Mouse (Mus musculus) forebrain, postnatal 0 days (tissue): Measurements from ENCODE around the gene B3galt5. TPM values are rescaled to one million over a fixed set of nuclear protein-coding genes. Genes with fewer than 3 reads are reported as not detected.

Source experiments
- ATAC-seq: fragments of 200-750 bp; cut with Nextera tagmentation; 2 replicates; pipeline ENCODE4 v1.8.0; 2017; ENCODE audit warnings: mild to moderate bottlenecking, moderate library complexity
- DNase-seq: peaks from one replicate; pipeline ENCODE4 v3.0.0-alpha.2; 2015
- H3K27ac ChIP-seq: fragments of 300-500 bp; sonication (generic); 2 replicates; pipeline ENCODE4 v1.5.1; 2014; ENCODE audit warnings: low read depth, mild to moderate bottlenecking, antibody characterized with exemption, low read length, moderate library complexity, mixed read lengths
- H3K27me3 ChIP-seq: fragments of 300-500 bp; sonication (generic); 2 replicates; pipeline ENCODE4 v1.6.1; 2014; ENCODE audit warnings: mild to moderate bottlenecking, low read length, mixed read lengths; ENCODE audit not compliant: insufficient read depth
- H3K36me3 ChIP-seq: fragments of 300-500 bp; sonication (generic); 2 replicates; pipeline ENCODE4 v1.6.1; 2014; ENCODE audit warnings: mild to moderate bottlenecking, moderate library complexity; ENCODE audit not compliant: insufficient read depth
- H3K4me1 ChIP-seq: fragments of 300-500 bp; sonication (generic); 2 replicates; pipeline ENCODE4 v1.6.1; 2014; ENCODE audit warnings: antibody characterized with exemption; ENCODE audit not compliant: insufficient read depth
- H3K4me2 ChIP-seq: fragments of 300-500 bp; sonication (generic); 2 replicates; pipeline ENCODE4 v1.6.1; 2014; ENCODE audit warnings: low read depth, mild to moderate bottlenecking, moderate library complexity
- H3K4me3 ChIP-seq: fragments of 300-500 bp; sonication (generic); 2 replicates; pipeline ENCODE4 v1.5.1; 2014; ENCODE audit warnings: low read depth, low read length, mixed read lengths
- H3K9ac ChIP-seq: fragments of 300-500 bp; sonication (generic); 2 replicates; pipeline ENCODE4 v1.6.1; 2014; ENCODE audit warnings: mild to moderate bottlenecking
- H3K9me3 ChIP-seq: fragments of 300-500 bp; sonication (generic); 2 replicates; pipeline ENCODE4 v1.6.1; 2016; ENCODE audit warnings: low read length
- CTCF ChIP-seq: sonication (generic); IDR thresholded peaks from 2 replicates; pipeline ENCODE4 v1.5.1; 2016; ENCODE audit warnings: antibody characterized with exemption, control low read depth, low read depth
- WGBS: fragments of 180-500 bp; shearing (Covaris S2); extraction: QIAGEN DNeasy Blood & Tissue Kit; methylation state at CpG from one replicate; pipeline ENCODE4 v1.1.7; 2014; 5-methylcytosine and 5-hydroxymethylcytosine counted together
- polyA plus RNA-seq: library from polyadenylated mRNA; unstranded; fragments of >200 nt; fragmentation: Nextera tagmentation; extraction: Ambion mirVana; gene quantifications from 2 replicates; pipeline ENCODE4 v1.2.1, GENCODE M21; 2015
- total RNA-seq: library from RNA; depleted of rRNA; stranded (reverse); fragments of >200 nt; gene quantifications from 2 replicates; pipeline ENCODE4 v1.2.3, GENCODE M21; 2014

B3galt5 gene
- total and polyA plus RNA-seq, 2 experiments from 2014 or later: 3.6 to 5.5 TPM

DNA sequence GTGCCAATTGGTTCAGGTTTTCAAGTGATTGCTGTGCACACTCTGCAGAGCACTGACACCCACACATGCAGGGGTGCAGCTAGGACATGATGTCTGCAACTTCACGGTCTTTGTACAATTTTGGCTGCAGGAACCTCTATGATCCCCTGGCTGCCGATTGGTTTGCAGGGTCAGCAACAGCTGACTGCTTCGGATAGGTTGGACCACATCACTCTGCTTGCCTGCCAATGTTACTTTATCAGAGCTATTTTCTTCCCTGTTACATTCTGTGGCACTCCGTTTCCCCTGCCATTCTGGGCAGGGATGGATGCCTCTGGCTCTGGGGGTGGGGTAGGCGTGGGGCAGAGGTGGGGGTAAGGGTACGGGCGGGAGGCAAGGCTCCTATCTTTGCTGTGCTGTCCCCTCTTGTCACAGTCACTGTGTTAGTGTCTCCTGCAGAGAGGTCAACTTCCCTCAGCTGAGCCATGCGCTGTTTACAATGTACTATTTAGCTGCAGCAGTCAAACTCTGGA is 6.5 kb upstream of the B3galt5 start:
- H3K9ac ChIP-seq: no peak overlapping the region
- no peak for DNase-seq
- H3K4me3 ChIP-seq: no peak overlapping the region
- no peaks in the 10 kb centered on the region for H3K9me3 ChIP-seq
- H3K4me1 ChIP-seq: no peaks in the 10 kb centered on the region
- no peak overlapping the region for H3K27ac ChIP-seq
- no peaks in the 10 kb centered on the region for H3K36me3 ChIP-seq
- 45% methylated on average over 8 of the region's 8 CpGs for WGBS
- H3K27me3 ChIP-seq: no peaks in the 10 kb centered on the region
- peak; percentile 56 for ATAC-seq
- no peak overlapping the region for H3K4me2 ChIP-seq
- TF ChIP-seq CTCF: no peak

DNA sequence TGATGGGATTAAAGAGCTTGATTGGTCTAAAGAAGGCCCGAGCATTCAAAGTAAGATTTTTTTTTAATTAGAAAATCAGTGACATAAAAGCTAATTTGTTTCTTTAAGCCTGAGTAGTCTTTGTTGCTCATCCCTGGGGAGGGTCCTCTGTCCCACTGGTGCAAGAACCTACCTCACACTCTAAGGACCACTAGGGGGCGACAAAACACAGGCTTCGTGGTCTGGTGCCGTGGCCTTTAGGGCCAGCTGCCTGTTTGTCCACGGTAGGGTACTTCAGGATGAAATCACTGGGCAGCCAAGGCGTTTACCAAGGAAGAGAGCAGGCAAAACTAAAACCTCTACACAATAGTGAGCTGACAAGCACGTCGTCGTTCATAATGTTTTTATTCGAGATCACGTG is 5.2 kb upstream of the B3galt5 start:
- Histone ChIP-seq H3K4me3 (no peak overlapping the region), H3K27me3 (no peaks in the 10 kb centered on the region), H3K36me3 (no peaks in the 10 kb centered on the region), H3K4me1 (0 out of 2 replicates have a peak, but pooled peaks cover 4% of the 10 kb centered on the region), H3K4me2 (no peak overlapping the region), H3K9me3 (no peaks in the 10 kb centered on the region), H3K9ac (no peak overlapping the region), H3K27ac (no peak overlapping the region)
- WGBS: 25% methylated on average over 11 of the region's 11 CpGs
- ATAC-seq (peak; percentile 55; the same call in 1 of the 2 replicates), DNase-seq (peak; percentile 81)
- peak; percentile 91 for TF ChIP-seq CTCF

DNA sequence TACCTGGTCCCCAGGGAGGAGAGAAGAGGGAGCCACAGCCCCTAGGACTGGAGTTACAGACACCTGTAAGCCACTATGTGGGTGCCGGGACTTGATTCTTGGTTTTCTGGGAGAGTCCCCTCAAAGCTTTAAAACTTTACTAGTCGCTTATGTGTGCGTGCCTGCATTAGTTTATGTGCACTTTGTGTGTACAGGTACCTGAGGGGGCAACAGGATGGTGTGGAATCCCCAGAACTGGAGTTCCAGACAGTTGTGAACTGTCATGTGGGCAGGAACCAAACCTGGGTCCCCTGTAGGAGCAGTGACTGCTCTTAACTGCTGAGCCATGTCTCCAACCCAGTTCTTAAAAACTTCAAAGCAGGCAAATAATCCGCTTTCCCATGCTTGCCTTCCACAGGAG is 4.3 kb upstream of the B3galt5 start:
- WGBS: 94% methylated on average over 4 of the region's 4 CpGs
- Histone ChIP-seq H3K9me3 (no peaks in the 10 kb centered on the region), H3K4me2 (no peak overlapping the region), H3K4me1 (peaks cover 4% of the 10 kb centered on the region; the same call in 1 of the 2 replicates), H3K36me3 (no peaks in the 10 kb centered on the region), H3K27ac (no peak overlapping the region), H3K27me3 (no peaks in the 10 kb centered on the region), H3K4me3 (no peak overlapping the region), H3K9ac (no peak overlapping the region)
- TF ChIP-seq CTCF: no peak
- ATAC-seq: no peak
- DNase-seq: no peak

DNA sequence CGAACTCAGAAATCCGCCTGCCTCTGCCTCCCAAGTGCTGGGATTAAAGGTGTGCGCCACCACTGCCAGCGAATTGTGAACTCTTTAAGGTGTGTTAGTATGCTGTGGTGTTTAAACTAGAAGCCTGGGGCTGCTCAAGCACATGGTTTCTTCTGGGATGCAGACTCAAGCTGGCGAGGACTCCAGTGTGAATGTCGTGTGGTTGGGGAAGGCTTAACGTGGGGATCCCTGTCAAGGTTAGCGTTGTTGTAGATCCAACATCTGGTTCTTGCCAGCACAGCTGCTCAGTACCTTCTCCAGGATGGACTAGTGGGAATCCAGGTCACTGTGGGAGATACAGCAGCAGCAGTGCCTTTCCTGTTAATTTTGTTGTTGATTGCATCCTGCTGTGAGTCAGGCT is 3.6 kb upstream of the B3galt5 start:
- Histone ChIP-seq H3K36me3 (no peaks in the 10 kb centered on the region), H3K27me3 (no peaks in the 10 kb centered on the region), H3K4me1 (peaks cover 4% of the 10 kb centered on the region; the same call in 1 of the 2 replicates), H3K9me3 (no peaks in the 10 kb centered on the region), H3K9ac (no peak overlapping the region), H3K4me2 (no peak overlapping the region), H3K27ac (no peak overlapping the region), H3K4me3 (no peak overlapping the region)
- WGBS: 91% methylated on average over 8 of the region's 8 CpGs
- no peak for ATAC-seq
- DNase-seq: no peak
- no peak for TF ChIP-seq CTCF

DNA sequence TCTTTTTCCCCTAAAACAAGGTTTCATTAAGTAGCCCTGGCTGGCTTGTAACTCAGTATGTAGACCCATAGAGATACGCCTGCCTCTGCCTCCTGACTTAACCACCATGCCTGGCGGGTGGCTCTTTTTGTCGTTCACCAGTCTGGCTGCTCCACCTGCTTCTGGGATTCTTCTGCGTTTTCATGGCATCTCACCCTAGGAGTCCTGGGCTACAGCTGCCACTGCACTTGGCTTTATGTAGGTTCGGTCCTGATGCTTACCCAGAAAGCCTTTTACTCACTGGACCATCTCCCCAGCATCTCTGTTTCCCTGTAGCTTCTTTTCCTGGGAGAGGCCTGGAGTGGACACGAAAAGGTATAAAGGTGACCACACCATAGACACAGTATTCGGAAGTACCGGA is 1.6 kb upstream of the B3galt5 start:
- H3K9ac ChIP-seq: no peak overlapping the region
- DNase-seq: no peak
- TF ChIP-seq CTCF: no peak
- H3K27ac ChIP-seq: no peak overlapping the region
- ATAC-seq: no peak
- H3K9me3 ChIP-seq: no peaks in the 10 kb centered on the region
- H3K4me1 ChIP-seq: peaks cover 4% of the 10 kb centered on the region; the same call in 1 of the 2 replicates
- 90% methylated on average over 8 of the region's 8 CpGs for WGBS
- no peaks in the 10 kb centered on the region for H3K27me3 ChIP-seq
- H3K36me3 ChIP-seq: no peaks in the 10 kb centered on the region
- no peak overlapping the region for H3K4me3 ChIP-seq
- H3K4me2 ChIP-seq: no peak overlapping the region

DNA sequence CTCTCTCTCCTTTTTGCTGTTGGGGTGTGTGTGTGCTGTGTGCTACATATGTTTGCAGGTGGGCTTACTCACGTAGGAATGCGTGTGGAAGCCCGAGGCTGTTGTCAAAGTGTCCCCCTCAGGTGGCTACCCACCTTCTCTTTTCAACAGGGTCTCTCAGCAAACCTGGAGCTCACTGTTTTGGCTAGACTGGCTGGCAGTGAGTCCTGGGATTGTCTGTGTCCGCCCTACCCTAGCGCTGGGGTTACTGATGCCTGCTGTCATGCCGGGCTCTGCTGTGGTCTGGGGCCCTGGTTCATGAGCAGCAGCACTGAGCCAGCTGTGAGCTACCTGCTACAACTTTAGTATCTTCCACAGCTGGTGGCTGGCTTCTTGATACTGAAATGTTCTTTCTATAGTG is 8.9 kb downstream of the B3galt5 start:
- TF ChIP-seq CTCF: no peak
- WGBS: 78% methylated on average over 6 of the region's 6 CpGs
- H3K4me3 ChIP-seq: no peak overlapping the region
- no peaks in the 10 kb centered on the region for H3K27me3 ChIP-seq
- no peak overlapping the region for H3K9ac ChIP-seq
- no peaks in the 10 kb centered on the region for H3K4me1 ChIP-seq
- H3K9me3 ChIP-seq: no peaks in the 10 kb centered on the region
- no peak for DNase-seq
- no peak for ATAC-seq
- no peak overlapping the region for H3K4me2 ChIP-seq
- no peaks in the 10 kb centered on the region for H3K36me3 ChIP-seq
- H3K27ac ChIP-seq: no peak overlapping the region

DNA sequence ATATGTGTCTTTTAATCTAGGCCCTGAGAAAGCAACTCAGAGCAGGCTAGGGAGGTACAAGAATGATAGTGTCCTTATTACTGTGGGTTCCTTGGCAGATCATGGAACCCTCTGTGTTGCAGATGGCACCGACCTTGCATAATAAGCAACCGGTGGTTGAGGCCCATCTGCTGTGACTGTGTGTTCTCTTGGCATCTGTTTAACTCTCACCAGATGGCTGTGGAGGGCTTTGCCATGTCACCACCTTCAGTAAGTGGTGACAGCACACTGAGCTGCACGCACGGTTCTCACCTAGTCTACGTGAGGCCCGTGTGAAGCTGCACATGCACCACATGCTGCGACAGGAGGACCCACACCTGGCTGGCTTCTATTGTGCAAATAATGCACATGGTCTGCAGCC is 14.0 kb downstream of the B3galt5 start:
- peak; percentile 93 for ATAC-seq
- TF ChIP-seq CTCF: no peak
- no peaks in the 10 kb centered on the region for H3K27me3 ChIP-seq
- no peak overlapping the region for H3K27ac ChIP-seq
- no peaks in the 10 kb centered on the region for H3K9me3 ChIP-seq
- H3K4me2 ChIP-seq: no peak overlapping the region
- H3K36me3 ChIP-seq: no peaks in the 10 kb centered on the region
- WGBS: 55% methylated on average over 7 of the region's 7 CpGs
- no peak overlapping the region for H3K9ac ChIP-seq
- peak; percentile 86 for DNase-seq
- no peaks in the 10 kb centered on the region for H3K4me1 ChIP-seq
- H3K4me3 ChIP-seq: no peak overlapping the region
